Mouse (Mus musculus) testis, adult 2 months (tissue): ENCODE data around the gene Foxr1. TPM values are rescaled to one million over a fixed set of nuclear protein-coding genes. Genes with fewer than 3 reads are reported as not detected.
A peak's percentile ranks its signal among the peaks of the same experiment; 100 is the strongest.

Source experiments
- H3K27ac ChIP-seq: fragments of 200-500 bp; 2 replicates; pipeline ENCODE4 v1.5.1; 2012; ENCODE audit warnings: low read depth, low read length; ENCODE audit not compliant: control insufficient read depth, insufficient read depth
- H3K27me3 ChIP-seq: fragments of 200-500 bp; 2 replicates; pipeline ENCODE4 v1.6.1; 2012; ENCODE audit warnings: mild to moderate bottlenecking, low read length, moderate library complexity; ENCODE audit not compliant: control insufficient read depth, insufficient read depth
- H3K36me3 ChIP-seq: fragments of 200-500 bp; 2 replicates; pipeline ENCODE4 v1.6.1; 2012; ENCODE audit warnings: mild to moderate bottlenecking, low read length; ENCODE audit not compliant: control insufficient read depth, insufficient read depth
- H3K4me1 ChIP-seq: fragments of 200-500 bp; 2 replicates; pipeline ENCODE4 v1.6.1; 2012; ENCODE audit warnings: low read length; ENCODE audit not compliant: control insufficient read depth, insufficient read depth
- H3K4me3 ChIP-seq: fragments of 200-500 bp; 2 replicates; pipeline ENCODE4 v1.5.1; 2012; ENCODE audit warnings: low read depth, mild to moderate bottlenecking, low read length, moderate library complexity, mixed read lengths; ENCODE audit not compliant: control insufficient read depth
- CTCF ChIP-seq: fragments of 200-500 bp; IDR thresholded peaks from 2 replicates; pipeline ENCODE4 v1.5.1; 2012; ENCODE audit warnings: low read depth, mild to moderate bottlenecking, inconsistent platforms, low read length, moderate library complexity; ENCODE audit not compliant: control insufficient read depth, insufficient read depth, insufficient replicate concordance
- POLR2A ChIP-seq: fragments of 200-500 bp; IDR thresholded peaks from 2 replicates; pipeline ENCODE4 v1.6.1; 2012; ENCODE audit warnings: low read depth, mild to moderate bottlenecking, inconsistent platforms, low read length, moderate library complexity; ENCODE audit not compliant: control insufficient read depth
- polyA plus RNA-seq: library from polyadenylated mRNA; depleted of rRNA; stranded (reverse); fragments of >200 nt; gene quantifications from 2 replicates; pipeline ENCODE4 v1.2.3, GENCODE M21; 2012

The Foxr1 gene
- polyA plus RNA-seq, 1 experiment, result 2.0 TPM

DNA sequence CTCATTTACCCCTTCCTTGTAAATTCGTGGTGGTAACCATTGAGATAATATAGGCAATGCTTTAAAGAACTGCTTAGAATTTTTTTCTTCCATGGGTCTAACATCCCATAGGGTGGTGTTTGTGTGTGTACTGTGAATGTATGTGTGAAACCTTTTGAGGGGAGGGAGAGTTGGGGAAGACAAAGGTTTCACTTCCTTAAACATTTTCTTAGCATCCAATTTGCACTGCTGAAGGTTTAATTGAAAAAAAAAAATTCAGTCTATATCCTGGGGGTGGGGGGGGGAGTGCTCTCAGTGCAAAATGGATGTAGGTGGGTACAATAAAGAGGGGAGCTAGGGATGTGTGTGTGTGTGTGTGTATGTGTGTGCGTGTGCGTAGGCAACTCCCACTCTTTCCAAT lies 41.2 kb upstream of the Foxr1 start:
- TF ChIP-seq CTCF, result no peak
- TF ChIP-seq POLR2A, result no peak
- Histone ChIP-seq H3K27me3 (no peaks in the 10 kb centered on the region), H3K27ac (no peak overlapping the region), H3K4me1 (peaks cover 21% of the 10 kb centered on the region), H3K36me3 (no peaks in the 10 kb centered on the region), H3K4me3 (no peak overlapping the region)

DNA sequence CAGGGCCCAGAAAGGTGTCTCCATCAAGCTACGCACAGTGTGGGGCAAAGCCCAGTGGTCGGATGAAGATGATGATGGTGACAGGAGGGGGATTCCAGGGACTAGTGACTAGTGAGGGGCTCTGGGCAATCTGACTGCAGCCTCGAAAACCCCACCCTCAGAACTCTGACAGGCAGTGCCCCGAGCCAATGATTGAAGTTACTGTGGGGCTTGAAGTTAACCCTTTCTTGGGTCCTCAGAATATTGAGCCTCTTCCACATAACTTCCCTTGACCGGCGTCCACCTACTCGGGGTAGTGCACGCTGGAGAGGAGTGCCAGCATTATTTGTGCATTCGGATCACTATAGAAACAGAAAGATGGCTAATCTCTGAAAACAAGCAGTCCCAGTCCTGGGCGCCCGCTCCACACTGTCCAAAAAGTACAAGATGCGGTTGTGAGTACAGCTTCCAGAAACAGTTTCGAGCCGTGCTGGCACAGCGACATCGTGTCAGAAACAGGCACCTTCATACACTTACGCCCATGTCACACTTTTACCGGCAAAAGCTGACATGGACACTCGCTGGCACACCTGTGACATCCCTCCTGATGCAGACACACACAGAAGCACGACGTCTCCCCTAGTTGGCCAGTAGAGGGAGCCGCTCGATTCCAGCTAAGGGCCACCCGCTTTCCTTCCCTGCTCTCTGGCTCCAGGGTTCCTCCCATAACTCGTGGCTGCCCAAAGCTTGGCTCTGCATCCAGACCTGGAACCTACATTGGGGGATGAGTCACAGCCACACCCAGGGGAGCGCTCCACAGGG lies 38.9 kb upstream of the Foxr1 start:
- Histone ChIP-seq H3K36me3 (no peaks in the 10 kb centered on the region), H3K27me3 (no peaks in the 10 kb centered on the region), H3K4me3 (peak overlapping the region; percentile 83), H3K27ac (peak overlapping the region; percentile 81), H3K4me1 (peaks cover 21% of the 10 kb centered on the region)
- TF ChIP-seq CTCF (peak; percentile 81; the same call in 1 of the 2 replicates), POLR2A (no peak)

DNA sequence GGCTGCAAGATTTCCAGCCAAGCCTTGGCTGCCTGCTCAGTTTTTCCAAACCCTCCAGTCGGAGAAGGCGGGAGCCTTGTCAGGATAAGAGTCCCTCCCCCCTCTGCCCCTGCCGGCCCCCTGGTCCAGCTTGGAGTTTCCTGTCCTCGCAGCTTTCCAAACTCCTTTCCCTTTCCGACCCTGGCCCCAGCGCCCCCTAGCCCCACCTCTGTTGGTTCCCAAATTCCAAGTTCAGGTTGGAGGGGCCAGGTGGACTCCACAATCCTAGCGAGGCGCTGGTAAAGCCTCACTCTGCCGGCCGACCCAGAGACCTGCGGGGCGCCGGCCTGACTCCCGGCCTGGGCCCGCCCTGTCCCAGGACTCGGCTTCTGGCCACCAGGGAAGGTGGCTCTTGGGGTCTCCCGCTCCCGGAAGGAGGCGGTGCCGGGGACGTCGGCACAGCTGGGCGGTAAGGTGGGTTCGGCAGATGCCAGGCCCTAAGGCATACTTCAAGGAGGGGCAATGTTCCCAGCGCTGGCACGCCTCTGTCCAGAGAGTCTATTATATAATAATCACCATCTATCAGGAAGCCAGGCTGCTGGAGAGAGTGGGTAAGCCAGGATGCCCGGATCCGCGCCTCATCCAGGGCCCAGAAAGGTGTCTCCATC lies 38.1 kb upstream of the Foxr1 start:
- Histone ChIP-seq H3K4me1 (peaks cover 21% of the 10 kb centered on the region), H3K36me3 (no peaks in the 10 kb centered on the region), H3K27ac (peak overlapping the region; percentile 81), H3K4me3 (peak overlapping the region; percentile 83), H3K27me3 (no peaks in the 10 kb centered on the region)
- TF ChIP-seq POLR2A (no peak), CTCF (no peak)

DNA sequence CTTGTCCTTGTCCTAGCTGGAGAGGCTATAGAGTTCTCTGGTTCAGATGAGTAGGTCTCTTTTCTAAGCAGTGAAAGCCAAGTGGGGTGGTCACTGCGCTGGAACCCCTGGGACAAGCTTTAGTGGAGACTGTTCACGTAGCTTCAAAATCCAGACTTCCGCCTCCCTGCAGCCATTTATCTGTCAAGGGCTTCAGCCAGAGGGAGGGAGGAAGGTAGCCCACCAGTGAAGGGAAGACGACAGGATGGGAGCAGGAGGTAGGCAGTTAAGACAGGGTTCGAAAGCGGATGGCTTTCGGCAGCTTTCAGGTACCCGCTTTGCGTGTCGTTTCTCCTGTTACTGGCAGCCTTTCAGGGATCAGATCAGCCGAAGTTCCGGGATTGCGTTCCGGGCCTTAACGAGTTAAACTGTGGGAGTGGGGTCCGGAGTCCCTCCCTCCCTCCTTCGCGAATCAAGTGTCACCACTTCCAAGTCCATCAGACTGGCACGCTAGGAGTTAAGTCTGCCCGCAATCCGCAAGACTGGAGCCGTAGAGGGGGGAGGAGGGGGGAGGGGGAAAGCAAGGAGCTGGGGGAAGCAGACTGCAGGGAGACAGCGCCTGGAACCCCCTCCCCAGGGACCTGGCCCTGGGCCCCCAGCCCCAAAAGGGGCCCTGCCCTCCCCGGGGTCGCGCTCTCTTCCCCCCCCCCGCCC lies 37.4 kb upstream of the Foxr1 start:
- Histone ChIP-seq H3K27me3 (no peaks in the 10 kb centered on the region), H3K36me3 (no peaks in the 10 kb centered on the region), H3K27ac (peak overlapping the region; percentile 41), H3K4me1 (peaks cover 15% of the 10 kb centered on the region), H3K4me3 (peak overlapping the region; percentile 83)
- TF ChIP-seq POLR2A, result no peak; the same call in 1 of the 2 replicates

DNA sequence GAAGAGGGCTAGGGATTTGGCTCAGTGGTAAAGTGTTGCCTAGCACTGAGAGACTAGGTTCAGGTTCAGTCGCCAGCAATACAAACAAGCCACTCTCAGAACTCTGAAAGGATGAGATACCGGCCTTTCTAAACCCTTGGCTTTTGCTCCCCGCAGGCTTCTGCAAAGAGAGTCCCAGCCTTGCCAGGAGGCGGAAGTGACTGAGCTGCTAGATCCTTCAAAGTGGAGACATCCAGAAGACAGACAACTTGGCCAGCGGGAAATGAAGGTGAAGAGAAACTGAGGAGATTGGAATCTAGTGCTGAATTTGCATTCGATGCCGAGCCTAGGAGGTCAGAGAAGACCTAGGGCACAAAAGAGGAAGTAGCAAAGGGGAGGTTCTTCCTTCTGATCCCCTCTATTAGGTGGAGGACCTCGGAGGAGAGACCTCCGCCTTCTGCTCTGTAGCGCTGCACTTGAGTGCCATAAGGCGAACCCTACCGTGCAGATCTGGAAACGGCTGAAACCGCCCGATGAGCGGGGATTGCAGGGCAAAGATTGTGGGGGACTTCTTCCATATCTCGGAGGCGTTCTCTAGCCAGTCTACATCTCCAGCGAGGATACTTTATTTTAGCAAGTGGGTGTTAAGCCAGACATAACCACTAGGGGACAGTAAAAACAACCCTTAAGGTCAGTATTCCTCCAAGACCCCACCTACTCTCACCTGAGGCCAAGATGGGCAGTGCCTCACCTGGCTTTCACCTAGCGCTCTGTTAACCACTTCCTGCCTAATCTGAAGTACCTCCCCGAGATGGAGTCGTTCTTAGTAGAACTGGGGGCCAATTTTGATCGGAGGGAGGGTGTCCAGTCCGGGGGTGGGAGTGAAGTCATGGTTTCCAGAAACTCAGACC lies 36.6 kb upstream of the Foxr1 start:
- H3K4me1 ChIP-seq, result peaks cover 13% of the 10 kb centered on the region
- H3K27ac ChIP-seq, result peak overlapping the region; percentile 41; the same call in 1 of the 2 replicates
- peak; percentile 50; the same call in 1 of the 2 replicates for TF ChIP-seq CTCF
- no peak for TF ChIP-seq POLR2A
- no peaks in the 10 kb centered on the region for H3K36me3 ChIP-seq
- no peaks in the 10 kb centered on the region for H3K27me3 ChIP-seq
- H3K4me3 ChIP-seq, result peak overlapping the region; percentile 83

DNA sequence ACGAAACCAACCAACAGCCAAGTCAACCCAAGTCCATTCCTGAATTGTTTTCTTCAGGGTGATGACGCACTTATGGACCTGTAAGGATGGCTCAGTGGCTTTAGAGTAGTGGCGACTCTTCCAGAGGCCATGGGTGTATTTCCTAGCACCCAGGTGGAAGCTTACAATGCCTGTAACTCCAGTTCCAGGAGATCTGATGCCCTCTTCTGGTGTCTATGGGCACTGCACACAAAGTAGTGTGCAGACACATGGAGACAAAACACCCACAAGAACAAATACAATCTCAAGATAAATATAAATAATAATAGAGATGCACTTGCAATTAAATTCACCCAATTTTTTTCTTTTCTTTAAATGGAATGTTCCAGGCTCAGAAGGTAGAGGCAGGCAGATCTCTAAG lies 35.0 kb upstream of the Foxr1 start:
- H3K27ac ChIP-seq, result no peak overlapping the region
- H3K27me3 ChIP-seq, result no peaks in the 10 kb centered on the region
- no peaks in the 10 kb centered on the region for H3K36me3 ChIP-seq
- H3K4me1 ChIP-seq, result peaks cover 13% of the 10 kb centered on the region
- H3K4me3 ChIP-seq, result no peak overlapping the region
- TF ChIP-seq CTCF (no peak), POLR2A (no peak)

DNA sequence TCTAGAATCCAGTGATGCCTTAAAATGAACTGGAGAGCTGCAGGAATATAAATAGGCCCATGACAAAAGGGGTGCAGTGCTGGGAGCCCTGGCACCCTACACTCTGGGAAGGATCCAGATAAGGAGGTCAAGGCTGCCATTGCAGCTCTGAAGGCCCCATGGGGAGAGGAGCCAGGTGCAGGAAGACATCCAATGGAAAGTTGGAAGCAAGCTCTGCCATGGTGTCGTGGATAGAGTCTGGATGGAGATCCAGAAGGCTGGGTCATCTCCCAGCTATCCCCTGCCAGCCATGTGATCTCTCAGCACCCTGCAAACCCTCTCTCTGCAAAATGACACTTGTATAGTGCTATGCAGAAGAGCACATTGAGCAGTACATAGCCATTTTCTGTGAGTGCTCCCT lies 33.4 kb upstream of the Foxr1 start:
- TF ChIP-seq POLR2A, result no peak
- no peak for TF ChIP-seq CTCF
- Histone ChIP-seq H3K36me3 (no peaks in the 10 kb centered on the region), H3K27ac (no peak overlapping the region), H3K4me1 (peaks cover 11% of the 10 kb centered on the region), H3K27me3 (no peaks in the 10 kb centered on the region), H3K4me3 (no peak overlapping the region)
